Mouse (Mus musculus) erythroblast, embryonic 14.5 days (primary cell): ENCODE measurements around the gene Dlg5. TPM values are rescaled to one million over a fixed set of nuclear protein-coding genes. Genes with fewer than 3 reads are reported as not detected.

Experiments
- H3K27me3 ChIP-seq: 2 replicates; pipeline ENCODE4 v1.6.1; 2012; ENCODE audit warnings: inconsistent platforms; ENCODE audit not compliant: control insufficient read depth
- H3K36me3 ChIP-seq: 2 replicates; pipeline ENCODE4 v1.6.1; 2012; ENCODE audit warnings: mild to moderate bottlenecking, inconsistent platforms; ENCODE audit not compliant: control insufficient read depth
- H3K4me1 ChIP-seq: 2 replicates; pipeline ENCODE4 v1.6.1; 2012; ENCODE audit warnings: inconsistent platforms; ENCODE audit not compliant: control insufficient read depth
- H3K4me3 ChIP-seq: replicated peaks from 2 replicates; pipeline ENCODE3; 2012; ENCODE audit warnings: moderate library complexity, mild to moderate bottlenecking, inconsistent platforms
- H3K9me3 ChIP-seq: 2 replicates; pipeline ENCODE4 v1.6.1; 2012; ENCODE audit warnings: low read length, inconsistent platforms, mixed read lengths; ENCODE audit not compliant: control insufficient read depth
- GATA1 ChIP-seq: IDR thresholded peaks from 2 replicates; pipeline ENCODE4 v1.6.1; 2012; ENCODE audit warnings: low read length, inconsistent platforms, mixed read lengths
- TAL1 ChIP-seq: IDR thresholded peaks from 3 replicates; pipeline ENCODE4 v1.6.1; 2012; ENCODE audit warnings: low read length, inconsistent platforms, mixed read lengths
- polyA plus RNA-seq: library from polyadenylated mRNA; stranded (reverse); fragments of >175 nt; gene quantifications from 2 replicates; pipeline ENCODE4 v1.2.3, GENCODE M21; 2012

The Dlg5 gene
- polyA plus RNA-seq, 1 experiment: 0.03 TPM

- Histone ChIP-seq H3K4me1 (no peaks in the 10 kb centered on the region), H3K36me3 (no peaks in the 10 kb centered on the region; the same call in 1 of the 2 replicates), H3K9me3 (no peaks in the 10 kb centered on the region), H3K4me3 (no peak overlapping the region), H3K27me3 (no peaks in the 10 kb centered on the region)
- no peak for TF ChIP-seq TAL1
- no peak for TF ChIP-seq GATA1
Observed at GRCm38 (mm10) chr14:24164721-24165367, 80.9 kb downstream of the Dlg5 start.

GRCm38 (mm10) chr14:24162856-24163255, 82.9 kb downstream of the Dlg5 start:
- H3K36me3 ChIP-seq: no peaks in the 10 kb centered on the region; the same call in 1 of the 2 replicates
- H3K27me3 ChIP-seq: no peaks in the 10 kb centered on the region
- H3K4me1 ChIP-seq: no peaks in the 10 kb centered on the region
- TF ChIP-seq TAL1: no peak
- TF ChIP-seq GATA1: no peak
- no peak overlapping the region for H3K4me3 ChIP-seq
- no peaks in the 10 kb centered on the region for H3K9me3 ChIP-seq

- Histone ChIP-seq H3K27me3 (no peaks in the 10 kb centered on the region), H3K4me1 (peaks cover 31% of the 10 kb centered on the region), H3K9me3 (no peaks in the 10 kb centered on the region), H3K4me3 (no peak overlapping the region), H3K36me3 (peaks cover 5% of the 10 kb centered on the region; the same call in 1 of the 2 replicates)
- TF ChIP-seq TAL1 (peak; percentile 47; the same call in 1 of the 3 replicates), GATA1 (no peak)
Observed at GRCm38 (mm10) chr14:24148892-24149291, 96.8 kb downstream of the Dlg5 start.

- TF ChIP-seq TAL1 (no peak), GATA1 (no peak)
- H3K36me3 ChIP-seq: peaks cover 5% of the 10 kb centered on the region; the same call in 1 of the 2 replicates
- no peak overlapping the region for H3K4me3 ChIP-seq
- H3K4me1 ChIP-seq: peaks cover 72% of the 10 kb centered on the region
- H3K9me3 ChIP-seq: no peaks in the 10 kb centered on the region
- H3K27me3 ChIP-seq: no peaks in the 10 kb centered on the region
Observed at GRCm38 (mm10) chr14:24144821-24145220, 100.9 kb downstream of the Dlg5 start.

- TF ChIP-seq TAL1 (no peak), GATA1 (no peak)
- Histone ChIP-seq H3K4me3 (no peak overlapping the region), H3K4me1 (peaks cover 74% of the 10 kb centered on the region), H3K27me3 (no peaks in the 10 kb centered on the region), H3K9me3 (no peaks in the 10 kb centered on the region), H3K36me3 (peaks cover 7% of the 10 kb centered on the region; the same call in 1 of the 2 replicates)
Observed at GRCm38 (mm10) chr14:24144421-24144820, 101.3 kb downstream of the Dlg5 start.

GRCm38 (mm10) chr14:24142926-24143430, 102.7 kb downstream of the Dlg5 start:
- H3K4me3 ChIP-seq: peak overlapping the region; percentile 28
- TF ChIP-seq GATA1: no peak
- TF ChIP-seq TAL1: no peak
- H3K27me3 ChIP-seq: no peaks in the 10 kb centered on the region
- no peaks in the 10 kb centered on the region for H3K9me3 ChIP-seq
- H3K4me1 ChIP-seq: peaks cover 73% of the 10 kb centered on the region
- peaks cover 4% of the 10 kb centered on the region; the same call in 1 of the 2 replicates for H3K36me3 ChIP-seq

- Histone ChIP-seq H3K36me3 (peaks cover 4% of the 10 kb centered on the region; the same call in 1 of the 2 replicates), H3K4me3 (no peak overlapping the region), H3K4me1 (peaks cover 82% of the 10 kb centered on the region), H3K9me3 (no peaks in the 10 kb centered on the region), H3K27me3 (no peaks in the 10 kb centered on the region)
- TF ChIP-seq GATA1: no peak
- no peak for TF ChIP-seq TAL1
Observed at GRCm38 (mm10) chr14:24141727-24142126, 104.0 kb downstream of the Dlg5 start.

- Histone ChIP-seq H3K4me1 (peaks cover 80% of the 10 kb centered on the region), H3K27me3 (no peaks in the 10 kb centered on the region), H3K9me3 (no peaks in the 10 kb centered on the region), H3K4me3 (peak overlapping the region; percentile 6), H3K36me3 (peaks cover 2% of the 10 kb centered on the region; the same call in 1 of the 2 replicates)
- TF ChIP-seq TAL1: peak; percentile 75
- peak; percentile 48 for TF ChIP-seq GATA1
Observed at GRCm38 (mm10) chr14:24140297-24140812, 105.4 kb downstream of the Dlg5 start.

- no peak overlapping the region for H3K4me3 ChIP-seq
- H3K36me3 ChIP-seq: peaks cover 2% of the 10 kb centered on the region; the same call in 1 of the 2 replicates
- no peaks in the 10 kb centered on the region for H3K27me3 ChIP-seq
- H3K4me1 ChIP-seq: peaks cover 47% of the 10 kb centered on the region
- no peak for TF ChIP-seq TAL1
- TF ChIP-seq GATA1: no peak
- H3K9me3 ChIP-seq: no peaks in the 10 kb centered on the region
Observed at GRCm38 (mm10) chr14:24136908-24137307, 108.8 kb downstream of the Dlg5 start.
